Mouse (Mus musculus) MEL (cell line): ENCODE measurements around the gene Zfand3. TPM values are rescaled to one million over a fixed set of nuclear protein-coding genes. Genes with fewer than 3 reads are reported as not detected.

Experiments
- DNase-seq: peaks from one replicate; pipeline ENCODE4 v3.0.0; 2011; ENCODE audit warnings: low read depth, low spot score
- H3K27ac ChIP-seq: 2 replicates; pipeline ENCODE4 v1.5.1; 2012; ENCODE audit warnings: low read depth, mild to moderate bottlenecking, control low read depth, low read length, moderate library complexity; ENCODE audit not compliant: control insufficient read depth
- H3K27me3 ChIP-seq, 2 experiments: fragments of 150-350 bp in 1 of 2; sonication (generic) in 1 of 2; 2 replicates each; pipeline ENCODE4 v1.6.1; 2012; ENCODE audit warnings: low read length in 2 of 2, mild to moderate bottlenecking in 2 of 2, improper control_type of control experiment in 1 of 2, moderate library complexity in 1 of 2; ENCODE audit not compliant: insufficient read depth in 2 of 2, control insufficient read depth in 1 of 2
- H3K36me3 ChIP-seq, 2 experiments: 2 replicates each; pipeline ENCODE4 v1.6.1; 2012 to 2014; ENCODE audit warnings: low read length in 2 of 2, improper control_type of control experiment in 1 of 2, inconsistent platforms in 1 of 2, mild to moderate bottlenecking in 1 of 2; ENCODE audit not compliant: insufficient read depth in 2 of 2, control insufficient read depth in 1 of 2
- H3K4me1 ChIP-seq, 2 experiments: fragments of 150-350 bp in 1 of 2; sonication (generic) in 1 of 2; 2 replicates each; pipeline ENCODE4 v1.6.1; 2012; ENCODE audit warnings: low read length in 2 of 2, improper control_type of control experiment in 1 of 2, mild to moderate bottlenecking in 1 of 2; ENCODE audit not compliant: insufficient read depth in 2 of 2, control insufficient read depth in 1 of 2
- H3K4me3 ChIP-seq, 2 experiments: fragments of 150-350 bp in 1 of 2; sonication (generic) in 1 of 2; 2 replicates each; pipeline ENCODE4 v1.5.1; 2012; ENCODE audit warnings: low read depth in 2 of 2, low read length in 2 of 2, mild to moderate bottlenecking in 2 of 2, moderate library complexity in 2 of 2, control low read depth in 1 of 2, improper control_type of control experiment in 1 of 2; ENCODE audit not compliant: control insufficient read depth in 1 of 2, insufficient read depth in 1 of 2
- H3K79me2 ChIP-seq: 2 replicates; pipeline ENCODE4 v1.6.1; 2012; ENCODE audit warnings: mild to moderate bottlenecking, low read length, moderate library complexity; ENCODE audit not compliant: control insufficient read depth, poor library complexity, insufficient read depth
- H3K9ac ChIP-seq: 2 replicates; pipeline ENCODE4 v1.6.1; 2012; ENCODE audit warnings: low read depth, mild to moderate bottlenecking, control low read depth, low read length, moderate library complexity; ENCODE audit not compliant: control insufficient read depth, poor library complexity, severe bottlenecking
- H3K9me3 ChIP-seq: fragments of 150-350 bp; sonication (generic); replicated peaks from 2 replicates; pipeline ENCODE4 v1.6.1; 2012; ENCODE audit warnings: mild to moderate bottlenecking, low read length, improper control_type of control experiment, moderate library complexity; ENCODE audit not compliant: insufficient read depth
- CHD1 ChIP-seq: IDR thresholded peaks from 2 replicates; pipeline ENCODE4 v1.6.1; 2012; ENCODE audit warnings: low read depth, mild to moderate bottlenecking, inconsistent platforms, low read length, improper control_type of control experiment
- CHD2 ChIP-seq: IDR thresholded peaks from 2 replicates; pipeline ENCODE4 v1.6.1; 2011; ENCODE audit warnings: low read length, improper control_type of control experiment
- E2F4 ChIP-seq: IDR thresholded peaks from 2 replicates; pipeline ENCODE4 v1.6.1; 2011; ENCODE audit warnings: low read depth, low read length, improper control_type of control experiment, borderline replicate concordance
- EP300 ChIP-seq, 2 experiments: IDR thresholded peaks; 2 replicates each; pipeline ENCODE4 v1.6.1; 2011; ENCODE audit warnings: improper control_type of control experiment in 2 of 2, low read length in 2 of 2, low read depth in 1 of 2, mild to moderate bottlenecking in 1 of 2
- HCFC1 ChIP-seq: IDR thresholded peaks from 2 replicates; pipeline ENCODE4 v1.6.1; 2012; ENCODE audit warnings: low read depth, mild to moderate bottlenecking, inconsistent platforms, low read length, improper control_type of control experiment, moderate library complexity
- KAT2A ChIP-seq: conservative IDR thresholded peaks from 2 replicates; pipeline ENCODE4 v1.6.1; 2012; ENCODE audit warnings: low read depth, low read length, improper control_type of control experiment, inconsistent platforms
- MAFK ChIP-seq: IDR thresholded peaks from 2 replicates; pipeline ENCODE4 v1.6.1; 2011; ENCODE audit warnings: low read depth, mild to moderate bottlenecking, low read length, improper control_type of control experiment, borderline replicate concordance
- MAZ ChIP-seq: IDR thresholded peaks from 2 replicates; pipeline ENCODE4 v1.6.1; 2012; ENCODE audit warnings: low read depth, mild to moderate bottlenecking, inconsistent platforms, low read length, improper control_type of control experiment
- NELFE ChIP-seq: IDR thresholded peaks from 2 replicates; pipeline ENCODE4 v1.6.1; 2011; ENCODE audit warnings: low read depth, low read length, improper control_type of control experiment
- POLR2A ChIP-seq, 2 experiments: IDR thresholded peaks; 2 replicates each; pipeline ENCODE4 v1.6.1; 2011 to 2012; ENCODE audit warnings: low read length in 2 of 2, mild to moderate bottlenecking in 2 of 2, control low read depth in 1 of 2, improper control_type of control experiment in 1 of 2, low read depth in 1 of 2, moderate library complexity in 1 of 2; ENCODE audit not compliant: control insufficient read depth in 1 of 2, insufficient read depth in 1 of 2, poor library complexity in 1 of 2
- POLR2AphosphoS2 ChIP-seq: IDR thresholded peaks from 2 replicates; pipeline ENCODE4 v1.6.1; 2011; ENCODE audit warnings: low read length, improper control_type of control experiment
- TBP ChIP-seq: IDR thresholded peaks from 2 replicates; pipeline ENCODE4 v1.8.0; 2011; ENCODE audit warnings: low read depth, low read length, improper control_type of control experiment
- UBTF ChIP-seq: IDR thresholded peaks from 2 replicates; pipeline ENCODE4 v1.6.1; 2012; ENCODE audit warnings: low read depth, mild to moderate bottlenecking, inconsistent platforms, low read length, improper control_type of control experiment, moderate library complexity, borderline replicate concordance; ENCODE audit not compliant: insufficient read depth
- USF1 ChIP-seq: IDR thresholded peaks from 2 replicates; pipeline ENCODE4 v1.6.1; 2014; ENCODE audit warnings: low read depth, mild to moderate bottlenecking, inconsistent platforms, low read length, improper control_type of control experiment, moderate library complexity
- USF2 ChIP-seq, 2 experiments: IDR thresholded peaks; 2 replicates each; pipeline ENCODE4 v1.6.1; 2011 to 2012; ENCODE audit warnings: improper control_type of control experiment in 2 of 2, low read length in 2 of 2, borderline replicate concordance in 1 of 2, inconsistent platforms in 1 of 2, low read depth in 1 of 2, mild to moderate bottlenecking in 1 of 2; ENCODE audit not compliant: insufficient read depth in 1 of 2
- ZC3H11A ChIP-seq: IDR thresholded peaks from 2 replicates; pipeline ENCODE4 v1.6.1; 2012; ENCODE audit warnings: low read depth, mild to moderate bottlenecking, inconsistent platforms, low read length, improper control_type of control experiment
- polyA plus RNA-seq, 2 experiments: library from polyadenylated mRNA; stranded (reverse) in 1 of 2; unstranded in 1 of 2; fragments of >175 nt in 1 of 2; fragments of >200 nt in 1 of 2; gene quantifications; 2 replicates each; pipeline versions ENCODE4 v1.2.1 to v1.2.4; 2012; ENCODE audit warnings: low replicate concordance in 2 of 2, low read depth in 1 of 2; ENCODE audit not compliant: insufficient read length in 2 of 2, insufficient read depth in 1 of 2, missing spikeins in 1 of 2
- total RNA-seq: library from RNA; depleted of rRNA; stranded (reverse); fragments of 300-350 nt; gene quantifications from 2 replicates; pipeline ENCODE4 v1.2.3, GENCODE M21; 2012

Zfand3 gene
- total and polyA plus RNA-seq, 3 experiments = 28.3 to 48.8 TPM; not detected in 1

DNA sequence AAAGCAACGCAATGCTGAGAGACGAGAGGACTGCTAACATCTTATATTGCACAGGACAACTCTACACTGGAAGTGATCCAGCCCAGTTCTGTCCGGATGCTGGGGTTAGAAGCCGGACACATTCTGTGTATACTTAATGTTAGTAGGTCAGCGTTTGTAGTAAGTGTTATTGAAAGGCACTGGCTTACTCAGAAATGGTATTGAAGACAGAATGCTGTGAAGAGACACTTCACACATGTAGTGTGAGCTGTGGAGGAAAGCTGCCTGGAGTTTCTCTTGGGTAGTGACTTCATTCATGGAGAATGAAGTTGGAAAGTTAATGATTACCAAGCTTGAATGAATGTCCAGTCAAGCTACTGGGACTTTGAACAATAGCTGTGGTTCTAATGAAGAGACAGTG is 132.2 kb downstream of the Zfand3 start:
- Histone ChIP-seq H3K4me3 (no peak overlapping the region), H3K9ac (no peak overlapping the region), H3K9me3 (no peaks in the 10 kb centered on the region), H3K27me3 (no peaks in the 10 kb centered on the region), H3K79me2 (no peaks in the 10 kb centered on the region), H3K4me1 (peaks cover 0 to 3% of the 10 kb centered on the region in 2 experiments; a peak in 1 of 4 replicates), H3K36me3 (peaks cover 4 to 9% of the 10 kb centered on the region in 2 experiments), H3K27ac (no peak overlapping the region)
- DNase-seq = no peak
- TF ChIP-seq UBTF (no peak), E2F4 (no peak), TBP (no peak), MAZ (no peak), HCFC1 (no peak), EP300 (IDR thresholded peaks at IDR 0.05; ENCODE audit: low read depth in 1 of 2, low read length in 2 of 2) (no peak), POLR2A (IDR thresholded peaks at IDR 0.05; ENCODE audit: control insufficient read depth in 1 of 2, insufficient read depth in 1 of 2, low read depth in 1 of 2, low read length in 2 of 2, poor library complexity in 1 of 2) (no peak), USF2 (IDR thresholded peaks at IDR 0.05; ENCODE audit: borderline replicate concordance in 1 of 2, insufficient read depth in 1 of 2, low read depth in 1 of 2, low read length in 2 of 2) (no peak), KAT2A (no peak), ZC3H11A (no peak), CHD1 (no peak), POLR2AphosphoS2 (no peak), CHD2 (no peak), MAFK (no peak), NELFE (no peak), USF1 (no peak)

- Histone ChIP-seq H3K9ac (no peak overlapping the region), H3K27ac (no peak overlapping the region), H3K79me2 (no peaks in the 10 kb centered on the region), H3K4me1 (peaks cover 0 to 3% of the 10 kb centered on the region in 2 experiments; a peak in 1 of 4 replicates), H3K9me3 (no peaks in the 10 kb centered on the region), H3K4me3 (no peak overlapping the region), H3K36me3 (peaks cover 4 to 9% of the 10 kb centered on the region in 2 experiments), H3K27me3 (no peaks in the 10 kb centered on the region)
- DNase-seq = no peak
- TF ChIP-seq CHD1 = no peak
- no peak for TF ChIP-seq HCFC1
- TF ChIP-seq E2F4 = no peak
Measured at GRCm38 (mm10) chr17:30137115-30137514, 132.6 kb downstream of the Zfand3 start.
